Mouse (Mus musculus) cerebellum, adult 2 months (tissue): ENCODE measurements around the gene Abcb8. TPM values are rescaled to one million over a fixed set of nuclear protein-coding genes. Genes with fewer than 3 reads are reported as not detected.
A peak's percentile ranks its signal among the peaks of the same experiment; 100 is the strongest.

Experiments used
- DNase-seq, 2 experiments: peaks; one replicate each; pipeline ENCODE4 v3.0.0; 2021
- H3K27ac ChIP-seq: fragments of 200-500 bp; 2 replicates; pipeline ENCODE4 v1.5.1; 2012; ENCODE audit warnings: low read length, control low read depth, inconsistent platforms; ENCODE audit not compliant: insufficient read depth
- H3K27me3 ChIP-seq: fragments of 200-500 bp; 2 replicates; pipeline ENCODE4 v1.6.1; 2012; ENCODE audit warnings: inconsistent platforms, mild to moderate bottlenecking, low read length, moderate library complexity; ENCODE audit not compliant: control insufficient read depth, insufficient read depth
- H3K4me1 ChIP-seq: fragments of 200-500 bp; 2 replicates; pipeline ENCODE4 v1.6.1; 2011; ENCODE audit warnings: low read length; ENCODE audit not compliant: control insufficient read depth, insufficient read depth
- H3K4me3 ChIP-seq: fragments of 200-500 bp; replicated peaks from 2 replicates; pipeline ENCODE3; 2011; ENCODE audit warnings: mild to moderate bottlenecking, low read depth, low read length, control low read depth; ENCODE audit not compliant: insufficient read depth
- CTCF ChIP-seq: fragments of 200-500 bp; IDR thresholded peaks from 2 replicates; pipeline ENCODE4 v1.5.1; 2011; ENCODE audit warnings: low read depth, mild to moderate bottlenecking, control low read depth, low read length, moderate library complexity, borderline replicate concordance; ENCODE audit not compliant: insufficient read depth
- POLR2A ChIP-seq: fragments of 200-500 bp; IDR thresholded peaks from 2 replicates; pipeline ENCODE4 v1.6.1; 2011; ENCODE audit warnings: low read length, control low read depth, borderline replicate concordance; ENCODE audit not compliant: insufficient read depth
- WGBS: fragments of 180-500 bp; shearing (Covaris S2); methylation state at CpG from one replicate; pipeline ENCODE4 v1.1.7; 2018; 5-methylcytosine and 5-hydroxymethylcytosine counted together
- polyA plus RNA-seq: library from polyadenylated mRNA; depleted of rRNA; stranded (reverse); fragments of >200 nt; gene quantifications from 2 replicates; pipeline ENCODE4 v1.2.3, GENCODE M21; 2012

The Abcb8 gene
- polyA plus RNA-seq, 1 experiment, result 53.5 TPM

DNA sequence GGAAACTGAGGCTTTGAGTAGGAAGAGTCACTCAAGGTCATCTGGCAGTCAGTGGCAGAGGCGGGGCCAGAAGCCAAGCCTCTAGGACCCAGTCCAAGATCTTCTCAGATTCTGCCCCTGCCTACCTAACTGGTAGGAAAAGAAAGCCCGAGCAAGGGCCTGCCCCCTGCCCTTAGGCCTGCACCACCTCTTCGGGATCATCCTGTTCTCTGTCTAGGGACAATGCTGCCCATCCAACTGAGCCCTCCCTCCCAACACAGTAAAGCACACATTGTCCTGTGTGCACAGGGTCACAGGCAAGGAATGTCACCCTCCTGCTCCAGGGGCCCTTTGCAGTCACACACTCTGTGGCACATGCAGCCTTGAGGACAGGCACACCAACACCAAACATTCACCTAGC is 43.4 kb upstream of the Abcb8 start:
- Histone ChIP-seq H3K4me3 (peak overlapping the region; percentile 7), H3K4me1 (peaks cover 17% of the 10 kb centered on the region)

DNA sequence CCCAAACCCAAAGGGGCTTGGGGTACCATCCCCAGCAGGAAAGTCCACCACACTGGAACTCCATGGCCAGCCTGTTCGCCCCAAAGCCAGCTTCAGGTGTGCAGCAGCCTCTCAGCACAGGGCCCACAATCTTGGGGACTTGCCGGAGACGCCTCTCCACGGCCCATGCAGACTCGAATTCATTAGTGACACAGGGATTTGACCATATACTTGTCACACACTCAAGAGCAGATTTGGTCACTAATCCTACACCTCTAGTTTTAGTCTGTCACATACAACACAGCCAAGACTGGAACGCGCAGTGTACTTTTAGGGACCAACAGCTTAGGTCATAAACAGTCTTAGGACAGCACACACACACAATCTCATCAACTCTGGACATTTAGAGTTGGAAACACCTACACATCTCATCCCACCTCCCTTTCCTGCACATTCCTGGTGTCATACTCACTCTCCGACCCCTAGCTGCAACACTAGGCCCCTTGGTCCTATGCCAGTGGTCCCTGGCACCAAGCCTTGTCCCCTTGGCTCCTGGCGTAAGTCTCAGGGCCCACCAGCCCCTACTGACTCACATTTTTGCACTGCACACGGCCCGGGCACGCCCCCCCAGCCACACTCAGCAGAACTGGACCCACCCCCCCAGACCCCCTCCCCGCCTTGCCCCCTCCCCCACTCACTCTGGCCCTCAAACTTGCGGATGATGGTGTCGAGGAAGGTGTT is 42.8 kb upstream of the Abcb8 start:
- H3K27me3 ChIP-seq, result no peaks in the 10 kb centered on the region
- DNase-seq, result peak in 1 of 2 experiments; percentile 52
- H3K27ac ChIP-seq, result no peak overlapping the region
- WGBS, result 37% methylated on average over 15 of the region's 15 CpGs
- TF ChIP-seq POLR2A (no peak), CTCF (no peak)
- H3K4me3 ChIP-seq, result peak overlapping the region; percentile 64
- peaks cover 16% of the 10 kb centered on the region for H3K4me1 ChIP-seq

More for the DNA sequence above, 43.4 kb upstream of the Abcb8 start:
- DNase-seq, result no peak
- TF ChIP-seq CTCF (no peak), POLR2A (no peak)
- Histone ChIP-seq H3K27me3 (no peaks in the 10 kb centered on the region), H3K27ac (no peak overlapping the region)
- WGBS, result 45% methylated on average over 3 of the region's 3 CpGs

DNA sequence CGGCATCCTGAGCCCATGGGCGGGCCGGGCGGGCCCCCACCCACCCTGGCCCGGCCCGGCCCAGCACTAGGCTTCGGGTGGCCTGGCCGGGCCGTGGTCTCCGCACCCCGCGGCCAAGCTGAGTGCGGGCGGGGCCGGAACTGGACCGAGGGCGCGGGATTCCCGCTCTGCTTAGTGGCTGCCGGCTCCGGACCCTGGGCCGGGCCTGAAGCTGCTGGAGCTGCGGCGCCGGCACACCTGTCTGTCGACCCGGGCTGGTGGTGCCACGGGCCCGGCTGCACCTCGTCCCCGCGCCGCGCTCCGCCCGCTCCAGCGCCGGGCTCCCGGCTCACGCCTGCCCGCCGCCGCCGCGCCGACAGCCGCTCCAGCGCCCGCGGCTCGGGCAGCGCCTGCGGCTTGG is 42.2 kb upstream of the Abcb8 start, which contains the start of gene Kcnh2:
Gene Kcnh2 (minus strand): TSS at position 327 of the 400 bp plus-strand sequence.
- Histone ChIP-seq H3K27me3 (no peaks in the 10 kb centered on the region), H3K27ac (peak within 1 kb of the TSS; percentile 67), H3K4me1 (peaks cover 16% of the 10 kb centered on the region), H3K4me3 (peak within 1 kb of the TSS; percentile 85)
- no peak for TF ChIP-seq CTCF
- no peak for TF ChIP-seq POLR2A
- WGBS, result 1% methylated on average over 42 of the region's 53 CpGs
- no peak for DNase-seq

DNA sequence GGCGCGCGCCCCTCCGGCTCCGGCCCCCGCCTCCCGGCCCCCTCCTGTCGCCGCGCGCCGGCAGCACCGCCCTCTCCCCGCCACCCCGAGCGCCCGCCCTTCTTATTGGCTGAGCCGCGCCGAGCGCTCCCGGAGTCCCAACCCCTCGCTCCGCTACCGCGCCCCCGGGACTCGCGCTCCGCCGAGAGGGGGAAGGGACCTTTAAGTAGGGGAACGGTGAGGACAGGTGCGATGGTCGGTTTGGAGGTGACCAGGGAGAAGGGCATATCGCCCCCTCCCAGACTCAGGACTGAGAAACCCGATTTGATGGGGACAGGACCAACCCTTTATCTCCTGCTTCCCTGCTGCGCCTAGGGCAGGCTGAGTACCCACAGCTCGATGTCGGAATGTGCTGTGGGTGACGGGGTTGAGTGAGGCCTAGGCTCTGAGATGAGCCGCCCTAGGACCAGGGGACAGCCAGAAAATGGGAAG is 41.7 kb upstream of the Abcb8 start:
- peaks cover 16% of the 10 kb centered on the region for H3K4me1 ChIP-seq
- no peaks in the 10 kb centered on the region for H3K27me3 ChIP-seq
- H3K4me3 ChIP-seq, result peak overlapping the region; percentile 85
- DNase-seq, result peak; percentile 89 to 91
- WGBS, result 1% methylated on average over 40 of the region's 41 CpGs
- peak overlapping the region; percentile 67 for H3K27ac ChIP-seq
- peak; percentile 66; the same call in 1 of the 2 replicates for TF ChIP-seq POLR2A
- TF ChIP-seq CTCF, result no peak

DNA sequence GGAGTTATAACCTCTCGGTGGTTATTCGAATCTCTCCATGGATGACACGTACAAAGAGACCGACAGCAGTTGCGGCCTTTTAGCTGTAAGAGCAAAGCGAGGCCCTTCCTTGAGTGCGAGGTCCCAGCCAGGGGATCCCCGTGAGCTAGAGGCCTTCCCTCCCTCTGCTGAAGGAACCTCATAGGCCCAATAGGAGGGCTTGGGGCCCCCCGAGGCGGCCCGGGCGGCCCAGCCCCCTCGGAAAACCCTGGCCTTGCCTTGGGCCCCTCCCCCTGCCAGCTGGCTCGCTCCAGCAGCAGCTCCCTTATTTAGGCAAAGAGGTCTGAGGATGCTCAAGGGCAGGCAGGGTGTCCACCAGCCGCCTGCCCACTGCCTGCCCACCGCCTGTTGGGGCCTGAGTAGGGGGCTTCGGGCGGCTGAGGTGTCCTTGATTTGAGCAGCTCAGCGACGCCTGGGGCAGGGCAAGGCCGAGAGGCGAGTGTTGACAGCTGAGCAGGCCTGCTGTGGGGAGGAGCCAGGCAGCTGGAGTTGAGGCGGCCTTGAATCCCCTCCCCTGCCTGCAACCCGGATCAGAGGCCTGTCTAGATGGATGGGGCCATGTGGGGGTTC is 41.1 kb upstream of the Abcb8 start:
- Histone ChIP-seq H3K4me3 (peak overlapping the region; percentile 85), H3K27ac (peak overlapping the region; percentile 67; the same call in 1 of the 2 replicates), H3K4me1 (peaks cover 18% of the 10 kb centered on the region), H3K27me3 (no peaks in the 10 kb centered on the region)
- 23% methylated on average over 24 of the region's 24 CpGs for WGBS
- peak in 1 of 2 experiments; percentile 44 for DNase-seq
- TF ChIP-seq POLR2A, result no peak
- TF ChIP-seq CTCF, result no peak

DNA sequence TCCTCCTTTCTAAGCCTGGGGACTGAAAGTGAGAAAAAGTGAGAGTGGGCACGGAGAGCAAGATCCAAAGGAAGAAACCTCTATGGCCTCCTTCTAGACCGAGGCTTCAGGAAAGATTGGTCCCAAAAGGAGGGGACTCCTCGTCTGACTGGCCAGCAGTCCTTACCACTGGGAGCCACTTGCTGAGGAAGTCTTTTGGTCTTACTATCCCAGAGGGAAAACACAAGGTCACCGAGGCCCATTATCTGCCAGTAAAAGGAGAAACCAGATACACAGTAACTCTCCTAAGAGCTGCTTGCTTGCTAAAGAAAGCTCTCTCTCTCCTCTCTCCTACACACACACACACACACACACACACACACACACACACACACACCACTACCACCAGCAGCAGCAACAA is 40.1 kb upstream of the Abcb8 start:
- Histone ChIP-seq H3K4me1 (peaks cover 18% of the 10 kb centered on the region), H3K27me3 (no peaks in the 10 kb centered on the region), H3K4me3 (no peak overlapping the region), H3K27ac (no peak overlapping the region)
- WGBS, result 80% methylated on average over 4 of the region's 4 CpGs
- TF ChIP-seq CTCF, result no peak
- TF ChIP-seq POLR2A, result no peak
- DNase-seq, result no peak

DNA sequence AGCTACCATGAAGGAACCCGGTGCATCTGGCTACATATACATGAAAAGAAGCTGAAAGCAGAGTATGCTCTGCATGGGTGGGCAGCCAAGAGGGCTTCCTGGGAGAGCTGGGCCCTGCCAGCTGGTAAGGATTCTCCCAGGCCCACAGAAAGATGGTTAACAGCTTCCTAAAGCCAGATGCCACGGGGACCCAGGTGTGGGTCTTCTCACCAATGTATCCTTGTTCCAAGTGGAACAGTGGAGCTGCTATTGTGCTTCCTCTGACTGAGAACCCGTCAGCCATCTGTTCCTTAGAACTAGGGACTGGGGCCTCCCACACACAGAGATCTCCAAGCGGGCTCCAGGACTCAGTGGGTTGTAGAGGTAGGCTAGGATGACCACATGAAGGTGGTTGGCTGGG is 36.7 kb upstream of the Abcb8 start:
- H3K27ac ChIP-seq, result no peak overlapping the region
- 35% methylated on average over 4 of the region's 4 CpGs for WGBS
- H3K4me3 ChIP-seq, result no peak overlapping the region
- H3K27me3 ChIP-seq, result no peaks in the 10 kb centered on the region
- DNase-seq, result no peak
- TF ChIP-seq CTCF (no peak), POLR2A (no peak)
- 0 out of 2 replicates have a peak, but pooled peaks cover 3% of the 10 kb centered on the region for H3K4me1 ChIP-seq
